Mouse (Mus musculus) spleen, embryonic (tissue): ENCODE data around the gene Rad51c.
"Not testable (repeated sequence)": the region's sequence is repeated elsewhere in the genome, so short reads cannot be mapped to it uniquely, and the experiment has no call there.

Source experiments
- CTCF ChIA-PET: fragments of 350-600 bp; sonication (Branson Sonifier 250); formaldehyde crosslinking; loops from one replicate; lab custom pipeline; 2022; lab: Charles Lee

Rad51c gene

GRCm38 (mm10) chr11:87432933-87433669 lies 28.3 kb upstream of the Rad51c start:
- CTCF ChIA-PET = no interaction called here

GRCm38 (mm10) chr11:87432447-87432846 lies 27.7 kb upstream of the Rad51c start:
- CTCF ChIA-PET = no interaction called here

- CTCF ChIA-PET = not testable (repeated sequence)
These were observed 27.1 kb upstream of the Rad51c start for GRCm38 (mm10) chr11:87431813-87432212.

- CTCF ChIA-PET = no interaction called here
These were observed 25.6 kb upstream of the Rad51c start for GRCm38 (mm10) chr11:87430374-87430773.

GRCm38 (mm10) chr11:87429363-87429762 lies 24.6 kb upstream of the Rad51c start:
- CTCF ChIA-PET = interaction anchor here (0.6 to 0.9 kb wide), 2 partner anchors 10 to 21 kb away, joined by 3 to 4 read pairs; no protein-coding TSS in a partner anchor

GRCm38 (mm10) chr11:87428051-87428673 lies 23.4 kb upstream of the Rad51c start:
- CTCF ChIA-PET = no interaction called here

GRCm38 (mm10) chr11:87427273-87428050 lies 22.7 kb upstream of the Rad51c start:
- CTCF ChIA-PET = no interaction called here

GRCm38 (mm10) chr11:87426450-87427250 lies 21.9 kb upstream of the Rad51c start:
- CTCF ChIA-PET = interaction anchor here (0.6 kb wide), 2 partner anchors 41 to 1292 kb away, joined by 4 to 9 read pairs; no protein-coding TSS in a partner anchor

GRCm38 (mm10) chr11:87426121-87426449 lies 21.3 kb upstream of the Rad51c start:
- CTCF ChIA-PET = interaction anchor here (0.6 kb wide), 2 partner anchors 42 to 1293 kb away, joined by 4 to 9 read pairs; no protein-coding TSS in a partner anchor

- CTCF ChIA-PET = no interaction called here
These were observed 19.0 kb upstream of the Rad51c start for GRCm38 (mm10) chr11:87423551-87424325.

- CTCF ChIA-PET = no interaction called here
These were observed 18.0 kb upstream of the Rad51c start for GRCm38 (mm10) chr11:87422511-87423340.

GRCm38 (mm10) chr11:87421760-87422201 lies 17.0 kb upstream of the Rad51c start:
- CTCF ChIA-PET = interaction anchor here (0.6 kb wide), 1 partner anchor 15 kb away, joined by 5 read pairs; no protein-coding TSS in a partner anchor

GRCm38 (mm10) chr11:87420861-87421260 lies 16.1 kb upstream of the Rad51c start:
- CTCF ChIA-PET = interaction anchor here (0.6 kb wide), 1 partner anchor 29 kb away, joined by 11 read pairs; no protein-coding TSS in a partner anchor

GRCm38 (mm10) chr11:87416120-87416519 lies 11.4 kb upstream of the Rad51c start:
- CTCF ChIA-PET = no interaction called here

GRCm38 (mm10) chr11:87413412-87413811 lies 8.7 kb upstream of the Rad51c start:
- CTCF ChIA-PET = not testable (repeated sequence)

- CTCF ChIA-PET = interaction anchor here (0.6 to 0.8 kb wide), 2 partner anchors 142 to 164 kb away, joined by 3 to 5 read pairs; partner anchors contain the start of gene Sept4
These were observed 472 bp downstream of the Rad51c start for GRCm38 (mm10) chr11:87404111-87404853.

- CTCF ChIA-PET = no interaction called here
These were observed 6.4 kb downstream of the Rad51c start for GRCm38 (mm10) chr11:87398402-87398801.

GRCm38 (mm10) chr11:87393855-87394254 lies 10.9 kb downstream of the Rad51c start:
- CTCF ChIA-PET = interaction anchor here (0.8 kb wide), 1 partner anchor 109 kb away, joined by 3 read pairs; no protein-coding TSS in a partner anchor

GRCm38 (mm10) chr11:87385676-87386075 lies 19.1 kb downstream of the Rad51c start:
- CTCF ChIA-PET = no interaction called here
